Mouse (Mus musculus) midbrain, embryonic 14.5 days (tissue): ENCODE results near the gene Camk2n1. TPM values are rescaled to one million over a fixed set of nuclear protein-coding genes. Genes with fewer than 3 reads are reported as not detected.

Experiments used
- ATAC-seq: fragments of 200-750 bp; cut with Nextera tagmentation; 2 replicates; pipeline ENCODE4 v1.8.0; 2017; ENCODE audit warnings: moderate number of reproducible peaks, moderate library complexity; ENCODE audit not compliant: low FRiP score, low TSS enrichment
- DNase-seq: peaks from one replicate; pipeline ENCODE4 v3.0.0-alpha.2; 2015
- H3K27ac ChIP-seq: fragments of 300-500 bp; sonication (generic); replicated peaks from 2 replicates; pipeline ENCODE4 v1.5.1; 2014; ENCODE audit warnings: mild to moderate bottlenecking, low read depth, low read length, moderate library complexity
- H3K27me3 ChIP-seq: fragments of 300-500 bp; sonication (generic); 2 replicates; pipeline ENCODE4 v1.6.1; 2014; ENCODE audit warnings: low read length, control low read depth, mixed read lengths; ENCODE audit not compliant: control insufficient read depth, insufficient read depth
- H3K36me3 ChIP-seq: fragments of 300-500 bp; sonication (generic); 2 replicates; pipeline ENCODE4 v1.6.1; 2014; ENCODE audit warnings: low read length, control low read depth; ENCODE audit not compliant: control insufficient read depth, insufficient read depth
- H3K4me1 ChIP-seq: fragments of 300-500 bp; sonication (generic); 2 replicates; pipeline ENCODE4 v1.6.1; 2014; ENCODE audit warnings: mild to moderate bottlenecking, antibody characterized with exemption, low read length, control low read depth; ENCODE audit not compliant: control insufficient read depth, insufficient read depth
- H3K4me2 ChIP-seq: fragments of 300-500 bp; sonication (generic); 2 replicates; pipeline ENCODE4 v1.6.1; 2014; ENCODE audit warnings: mild to moderate bottlenecking, low read length, moderate library complexity
- H3K4me3 ChIP-seq: fragments of 300-500 bp; sonication (generic); replicated peaks from 2 replicates; pipeline ENCODE4 v1.5.1; 2014; ENCODE audit warnings: low read depth, low read length
- H3K9ac ChIP-seq: fragments of 300-500 bp; sonication (generic); replicated peaks from 2 replicates; pipeline ENCODE4 v1.6.1; 2014; ENCODE audit warnings: mild to moderate bottlenecking, low read length, moderate library complexity
- H3K9me3 ChIP-seq: fragments of 300-500 bp; sonication (generic); 2 replicates; pipeline ENCODE4 v1.6.1; 2016; ENCODE audit warnings: low read length, control low read depth, mixed read lengths; ENCODE audit not compliant: control insufficient read depth
- WGBS: fragments of 180-500 bp; shearing (Covaris S2); extraction: QIAGEN DNeasy Blood & Tissue Kit; methylation state at CpG from one replicate; pipeline ENCODE4 v1.1.7; 2014; 5-methylcytosine and 5-hydroxymethylcytosine counted together
- polyA plus RNA-seq: library from polyadenylated mRNA; unstranded; fragments of >200 nt; fragmentation: Nextera tagmentation; extraction: Ambion mirVana; gene quantifications from 2 replicates; pipeline ENCODE4 v1.2.1, GENCODE M21; 2014

The Camk2n1 gene
- polyA plus RNA-seq, 1 experiment from 2014 or later: 15.4 TPM

GRCm38 (mm10) chr4:138494905-138495304 is 40.8 kb downstream of the Camk2n1 start:
- Histone ChIP-seq H3K36me3 (no peaks in the 10 kb centered on the region), H3K9ac (no peak overlapping the region), H3K4me3 (no peak overlapping the region), H3K27me3 (no peaks in the 10 kb centered on the region), H3K4me1 (peaks cover 29% of the 10 kb centered on the region), H3K9me3 (no peaks in the 10 kb centered on the region), H3K4me2 (peak overlapping the region; percentile 30; the same call in 1 of the 2 replicates), H3K27ac (peak overlapping the region; percentile 66)
- ATAC-seq (peak; percentile 80), DNase-seq (peak; percentile 82)
- WGBS: 6% methylated on average over 5 of the region's 5 CpGs

GRCm38 (mm10) chr4:138495775-138496174 is 41.7 kb downstream of the Camk2n1 start:
- DNase-seq: peak; percentile 57
- Histone ChIP-seq H3K4me2 (peak overlapping the region; percentile 20; the same call in 1 of the 2 replicates), H3K27me3 (no peaks in the 10 kb centered on the region), H3K27ac (peak overlapping the region; percentile 66), H3K9me3 (no peaks in the 10 kb centered on the region), H3K9ac (no peak overlapping the region), H3K36me3 (no peaks in the 10 kb centered on the region), H3K4me3 (no peak overlapping the region), H3K4me1 (peaks cover 29% of the 10 kb centered on the region)
- no peak for ATAC-seq
- WGBS: 5% methylated on average over 13 of the region's 13 CpGs

- Histone ChIP-seq H3K4me2 (no peak overlapping the region), H3K27me3 (no peaks in the 10 kb centered on the region), H3K4me1 (peaks cover 29% of the 10 kb centered on the region), H3K27ac (no peak overlapping the region), H3K9me3 (no peaks in the 10 kb centered on the region), H3K36me3 (no peaks in the 10 kb centered on the region), H3K9ac (no peak overlapping the region), H3K4me3 (no peak overlapping the region)
- 84% methylated on average over 23 of the region's 24 CpGs for WGBS
- DNase-seq: no peak
- no peak for ATAC-seq
Measured at GRCm38 (mm10) chr4:138496746-138497520, 42.8 kb downstream of the Camk2n1 start.

- Histone ChIP-seq H3K9ac (no peak overlapping the region), H3K4me3 (no peak overlapping the region), H3K4me2 (no peak overlapping the region), H3K36me3 (no peaks in the 10 kb centered on the region), H3K9me3 (no peaks in the 10 kb centered on the region), H3K27ac (no peak overlapping the region), H3K4me1 (peaks cover 32% of the 10 kb centered on the region), H3K27me3 (no peaks in the 10 kb centered on the region)
- no peak for ATAC-seq
- no peak for DNase-seq
- 86% methylated on average over 21 of the region's 21 CpGs for WGBS
Measured at GRCm38 (mm10) chr4:138499856-138500645, 45.9 kb downstream of the Camk2n1 start.

- H3K9me3 ChIP-seq: no peaks in the 10 kb centered on the region
- 87% methylated on average over 5 of the region's 5 CpGs for WGBS
- H3K27ac ChIP-seq: no peak overlapping the region
- no peaks in the 10 kb centered on the region for H3K27me3 ChIP-seq
- no peak overlapping the region for H3K4me3 ChIP-seq
- no peak overlapping the region for H3K9ac ChIP-seq
- DNase-seq (no peak), ATAC-seq (no peak)
- H3K36me3 ChIP-seq: no peaks in the 10 kb centered on the region
- peaks cover 26% of the 10 kb centered on the region for H3K4me1 ChIP-seq
- H3K4me2 ChIP-seq: no peak overlapping the region
Measured at GRCm38 (mm10) chr4:138501048-138501447, 46.9 kb downstream of the Camk2n1 start.

- Histone ChIP-seq H3K4me1 (peaks cover 19% of the 10 kb centered on the region), H3K27me3 (no peaks in the 10 kb centered on the region), H3K36me3 (no peaks in the 10 kb centered on the region), H3K9me3 (no peaks in the 10 kb centered on the region), H3K4me2 (peak overlapping the region; percentile 47), H3K4me3 (peak overlapping the region; percentile 17), H3K9ac (peak overlapping the region; percentile 31; the same call in 1 of the 2 replicates), H3K27ac (peak overlapping the region; percentile 85)
- 0% methylated on average over 16 of the region's 16 CpGs for WGBS
- peak; percentile 87 for DNase-seq
- peak; percentile 87 for ATAC-seq
Measured at GRCm38 (mm10) chr4:138504632-138505101, 50.6 kb downstream of the Camk2n1 start.

- Histone ChIP-seq H3K4me1 (peaks cover 21% of the 10 kb centered on the region), H3K9ac (peak overlapping the region; percentile 31; the same call in 1 of the 2 replicates), H3K36me3 (no peaks in the 10 kb centered on the region), H3K27me3 (no peaks in the 10 kb centered on the region), H3K9me3 (no peaks in the 10 kb centered on the region), H3K4me2 (peak overlapping the region; percentile 47), H3K27ac (peak overlapping the region; percentile 85), H3K4me3 (peak overlapping the region; percentile 17; the same call in 1 of the 2 replicates)
- ATAC-seq: peak; percentile 62
- WGBS: 3% methylated on average over 10 of the region's 10 CpGs
- DNase-seq: peak; percentile 74
Measured at GRCm38 (mm10) chr4:138505171-138505870, 51.2 kb downstream of the Camk2n1 start.

- no peak overlapping the region for H3K27ac ChIP-seq
- H3K4me2 ChIP-seq: no peak overlapping the region
- H3K9me3 ChIP-seq: no peaks in the 10 kb centered on the region
- no peaks in the 10 kb centered on the region for H3K27me3 ChIP-seq
- 63% methylated on average over 6 of the region's 6 CpGs for WGBS
- H3K4me3 ChIP-seq: no peak overlapping the region
- DNase-seq: no peak
- H3K9ac ChIP-seq: no peak overlapping the region
- ATAC-seq: no peak
- peaks cover 21% of the 10 kb centered on the region for H3K4me1 ChIP-seq
- H3K36me3 ChIP-seq: no peaks in the 10 kb centered on the region
Measured at GRCm38 (mm10) chr4:138507903-138508302, 53.8 kb downstream of the Camk2n1 start.
